Mouse (Mus musculus): ENCODE results near the gene Zfp444.

The Zfp444 gene

DNA sequence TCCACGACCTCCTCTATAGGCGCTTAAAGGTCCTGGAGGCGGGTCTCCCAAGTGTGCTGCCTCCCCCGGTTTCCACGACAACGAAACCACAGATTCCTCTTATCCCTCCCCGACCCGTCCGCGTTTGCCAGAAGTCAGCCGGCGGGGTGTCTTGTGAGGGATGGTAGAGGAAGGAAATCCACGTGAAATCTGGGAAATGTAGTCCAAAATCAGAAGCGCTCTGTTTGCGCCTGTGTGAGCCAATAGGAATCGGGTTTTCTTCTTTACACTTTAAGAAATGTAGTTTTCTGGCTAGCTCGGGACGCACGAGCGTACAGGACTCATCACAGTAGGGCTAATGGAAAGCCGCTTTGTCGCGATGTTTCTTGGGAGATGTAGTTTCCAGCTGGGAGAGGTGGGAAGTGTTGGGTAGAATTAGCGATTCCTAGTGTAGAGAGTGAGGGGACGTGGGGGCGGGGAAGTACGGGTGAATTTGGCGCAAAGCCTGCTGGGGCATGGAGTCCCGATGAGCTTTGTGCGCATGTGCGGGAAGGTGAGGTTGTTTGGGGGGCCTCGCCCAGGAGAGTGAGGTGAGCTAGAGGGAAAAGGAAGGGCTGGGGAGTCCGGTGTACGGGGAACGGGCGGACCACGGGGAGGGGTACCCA, at the start of gene Zfp444:
Gene Zfp444 (plus strand): TSS at position 221 of the 644 bp plus-strand sequence.
- DNase-seq = peak; percentile 99

DNA sequence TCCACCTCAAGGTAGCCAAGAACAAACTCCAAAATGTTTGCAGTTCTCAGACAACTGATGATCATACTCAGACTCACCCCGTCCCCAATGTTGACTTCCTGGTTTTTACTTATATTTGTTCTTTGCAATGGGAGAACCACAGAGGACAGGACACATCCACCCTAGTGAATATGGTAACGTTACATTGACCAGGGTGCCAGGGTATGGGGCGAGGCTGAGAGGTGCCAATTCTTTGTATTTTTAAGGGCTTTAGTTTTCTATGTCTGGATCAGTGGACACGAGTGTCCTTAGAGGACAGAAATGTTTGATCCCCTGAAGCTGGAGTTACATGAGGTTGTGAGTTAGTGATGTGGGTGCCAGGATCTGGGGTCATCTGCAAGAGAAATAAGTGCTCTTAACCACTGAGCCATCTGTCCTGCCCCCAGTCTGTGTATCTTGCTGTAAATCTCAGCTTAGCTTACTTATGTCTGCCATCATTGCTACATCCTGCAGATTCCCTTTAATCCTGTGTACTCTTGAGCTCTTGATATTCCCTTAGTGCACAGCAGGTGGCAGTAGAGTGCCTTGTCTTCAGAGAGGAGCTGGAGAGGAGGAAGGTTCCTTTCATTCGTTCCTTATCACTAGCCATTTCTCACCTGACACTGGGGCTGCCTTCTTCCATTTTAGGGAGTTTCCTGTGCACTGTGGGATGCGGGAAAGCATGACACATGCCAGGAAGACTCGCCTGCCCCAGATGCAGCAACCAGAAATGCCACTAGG, 45.2 kb upstream of the Zfp444 start:
- DNase-seq = peak; percentile 86

DNA sequence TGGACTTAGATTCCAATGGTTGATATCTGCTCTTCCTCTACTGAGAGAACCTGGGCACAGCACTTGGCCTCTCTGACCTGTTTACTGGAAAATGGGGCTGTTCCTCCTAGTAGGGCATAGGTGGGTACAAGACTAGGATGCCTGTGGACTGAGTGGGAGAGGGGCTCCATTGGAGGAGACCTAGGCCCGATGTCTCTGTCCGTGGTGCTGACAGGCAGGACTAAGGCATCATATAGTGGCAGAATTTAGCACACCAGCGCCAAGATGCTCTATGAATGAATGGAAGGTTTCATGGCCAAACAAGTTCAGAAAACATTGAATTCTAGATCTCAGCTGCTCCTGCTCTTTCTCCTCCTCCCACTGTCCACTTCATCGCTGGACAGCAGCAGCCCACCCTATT, 41.7 kb upstream of the Zfp444 start:
- no peak for DNase-seq

DNA sequence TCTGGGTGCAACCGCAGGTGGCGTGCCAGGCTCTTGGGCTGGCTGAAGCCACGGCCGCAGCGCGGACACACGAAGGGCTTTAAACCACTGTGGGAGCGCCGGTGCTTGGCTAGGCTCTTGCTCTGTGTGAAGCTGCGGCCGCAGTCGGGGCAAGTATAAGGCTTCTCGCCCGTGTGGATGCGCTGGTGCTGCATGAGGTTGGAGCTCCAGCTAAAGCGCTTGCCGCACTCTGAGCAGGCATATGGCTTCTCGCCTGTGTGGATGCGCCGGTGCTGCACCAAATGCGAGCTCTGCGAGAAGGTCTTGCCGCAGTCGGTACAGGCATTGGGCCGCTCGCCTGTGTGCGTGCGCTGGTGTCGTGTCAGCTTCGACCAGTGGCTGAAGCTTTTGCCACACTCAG, 39.4 kb upstream of the Zfp444 start:
- no peak for DNase-seq

DNA sequence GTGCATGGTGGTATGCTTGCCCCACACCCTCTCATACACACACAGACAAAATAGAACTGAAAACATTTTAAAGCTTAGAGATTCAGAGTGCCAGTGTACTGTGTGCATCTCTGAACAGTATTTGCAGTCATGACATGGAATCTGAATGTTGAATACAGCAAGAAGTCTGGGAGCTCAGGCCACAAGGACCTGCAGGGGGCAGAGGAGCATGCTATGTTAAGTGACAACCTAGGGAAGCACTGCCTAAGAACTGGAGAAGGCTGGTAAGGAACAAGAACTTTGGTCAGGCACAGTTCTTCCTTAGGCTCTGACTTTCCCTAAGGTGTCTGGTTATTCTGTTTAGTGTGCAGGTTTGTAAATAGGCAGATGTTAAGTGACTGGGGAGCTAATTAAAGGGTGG, 35.5 kb upstream of the Zfp444 start:
- DNase-seq = no peak

DNA sequence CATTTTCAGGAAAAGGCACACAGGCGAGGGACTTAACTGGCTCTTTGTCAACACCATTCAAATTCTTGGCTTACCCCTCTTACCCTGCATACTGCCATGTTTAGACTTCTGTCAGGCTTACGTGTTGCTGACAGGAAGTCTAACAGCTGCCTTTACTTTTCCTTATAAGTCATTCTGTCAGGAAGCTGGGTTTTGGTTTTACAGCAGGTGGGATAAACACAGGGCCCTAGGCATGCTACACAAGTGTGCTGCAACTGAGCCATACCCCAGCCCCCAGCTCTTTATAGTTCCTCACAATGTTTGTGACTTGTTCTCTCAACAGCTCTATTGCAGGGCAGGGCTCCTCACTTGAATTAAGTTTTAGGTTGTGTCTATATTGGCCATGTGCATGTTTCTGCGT, 32.7 kb upstream of the Zfp444 start:
- DNase-seq = no peak

DNA sequence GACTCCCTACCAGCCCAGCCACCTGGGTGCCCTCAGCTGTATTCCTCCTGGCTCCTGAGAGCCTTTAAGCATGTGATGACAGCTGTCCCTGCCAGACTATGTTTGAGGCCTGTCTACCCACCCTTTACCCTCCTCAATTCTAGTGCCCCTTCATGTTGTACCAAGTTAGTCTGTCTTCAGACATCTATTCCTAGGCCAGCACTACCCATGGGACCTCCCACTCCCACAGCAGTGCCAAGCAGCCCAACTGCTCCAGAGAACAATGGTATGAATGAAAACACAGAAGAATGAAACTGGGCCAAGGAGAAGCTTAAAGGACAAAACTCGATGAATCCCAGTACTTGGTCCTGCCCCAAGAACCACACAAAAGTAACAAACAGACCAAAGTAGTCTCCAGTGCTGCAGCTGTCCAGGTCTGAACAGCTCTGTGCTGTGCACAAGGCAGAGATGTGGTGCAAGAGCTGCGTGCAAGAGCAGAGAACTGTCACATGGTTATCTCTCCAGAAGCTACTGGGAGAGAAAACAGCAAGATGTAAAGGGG, 28.0 kb upstream of the Zfp444 start:
- no peak for DNase-seq

DNA sequence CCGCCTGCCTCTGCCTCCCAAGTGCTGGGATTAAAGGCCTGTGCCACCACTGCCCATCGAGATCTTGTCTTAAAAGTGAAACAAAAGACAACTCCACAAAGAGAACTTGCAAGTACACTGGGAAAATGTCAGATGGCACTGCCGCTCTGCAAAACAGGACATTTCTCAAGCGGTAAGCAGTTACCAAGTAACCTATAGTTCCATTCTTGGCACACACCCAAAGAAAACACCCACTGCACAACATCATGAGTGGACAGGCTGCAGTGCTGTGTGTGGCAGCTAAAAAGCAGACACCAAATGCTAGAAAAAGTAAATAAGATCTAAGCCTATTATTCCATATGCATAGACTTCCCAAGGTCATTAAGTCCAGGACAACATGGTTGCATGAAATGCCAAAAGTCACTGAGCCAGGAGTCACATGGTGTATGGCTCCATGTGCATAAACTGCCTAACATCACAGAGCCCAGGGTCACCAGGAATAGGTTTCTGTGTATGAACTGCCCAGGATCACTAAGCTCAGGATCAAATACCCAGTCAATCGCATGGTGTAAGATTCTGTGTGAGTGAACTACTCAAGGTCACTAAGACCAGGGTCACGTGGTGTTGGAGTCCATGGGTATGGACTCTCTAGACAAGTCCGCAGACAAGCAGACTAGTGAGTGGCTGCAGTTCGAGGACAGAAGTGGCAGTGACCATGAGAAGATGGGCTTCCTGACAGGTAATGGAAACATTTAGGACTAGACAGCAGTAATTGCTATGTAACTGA, 26.4 kb upstream of the Zfp444 start:
- DNase-seq = no peak

DNA sequence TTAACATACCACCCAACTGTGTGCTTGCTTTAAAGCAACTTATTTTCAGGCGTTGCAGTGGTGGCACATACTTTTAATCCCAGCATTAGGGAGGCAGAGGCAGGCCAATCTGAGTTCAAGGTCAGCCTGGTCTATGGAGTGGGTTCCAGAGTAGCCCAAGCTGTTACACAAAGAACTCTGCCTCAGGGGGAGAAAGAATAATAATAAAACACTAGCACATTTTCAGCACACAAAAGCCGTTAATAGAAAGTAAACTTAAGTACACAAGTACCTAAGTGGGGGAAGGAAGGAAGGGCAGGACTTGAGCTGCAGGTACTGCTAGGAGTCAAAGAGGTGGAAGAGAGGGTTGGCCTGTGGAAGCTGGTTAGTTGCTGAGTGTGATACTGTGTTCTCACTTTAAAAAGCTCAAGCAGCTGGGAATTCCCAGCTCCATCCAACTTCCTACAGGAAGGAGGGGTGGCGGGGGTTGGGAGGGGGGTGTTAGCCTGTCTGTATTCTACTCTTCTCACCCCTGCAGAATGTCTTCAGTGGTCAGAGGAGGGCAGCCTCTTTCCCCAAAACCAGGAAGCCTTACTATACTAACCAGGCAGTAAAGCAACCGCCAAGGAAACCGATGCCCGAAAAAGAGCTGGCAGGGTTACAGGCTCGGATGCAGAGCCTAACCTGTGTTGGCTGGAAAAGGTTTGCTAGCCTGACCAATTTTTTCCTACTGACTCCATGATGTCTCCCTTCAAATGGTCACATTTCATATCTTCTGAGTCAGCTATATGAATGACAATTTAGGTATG, 25.6 kb upstream of the Zfp444 start:
- DNase-seq = no peak

DNA sequence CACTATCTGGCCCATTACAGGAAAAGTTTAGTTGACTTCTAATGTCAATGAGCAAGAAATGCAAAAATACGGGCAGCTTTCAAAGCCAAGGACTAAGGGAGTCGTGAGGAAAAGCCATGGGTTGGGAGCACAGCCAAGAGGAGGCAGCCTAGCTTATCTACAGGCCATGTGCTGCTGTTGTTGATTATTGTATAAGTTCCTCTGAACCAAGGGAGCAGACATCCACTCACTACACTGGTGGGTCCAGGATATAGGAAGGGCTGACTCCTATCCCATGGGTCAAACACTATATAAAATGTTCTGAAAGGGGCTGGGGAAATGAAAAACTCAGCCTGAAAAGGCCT, 25.1 kb upstream of the Zfp444 start:
- DNase-seq = no peak

DNA sequence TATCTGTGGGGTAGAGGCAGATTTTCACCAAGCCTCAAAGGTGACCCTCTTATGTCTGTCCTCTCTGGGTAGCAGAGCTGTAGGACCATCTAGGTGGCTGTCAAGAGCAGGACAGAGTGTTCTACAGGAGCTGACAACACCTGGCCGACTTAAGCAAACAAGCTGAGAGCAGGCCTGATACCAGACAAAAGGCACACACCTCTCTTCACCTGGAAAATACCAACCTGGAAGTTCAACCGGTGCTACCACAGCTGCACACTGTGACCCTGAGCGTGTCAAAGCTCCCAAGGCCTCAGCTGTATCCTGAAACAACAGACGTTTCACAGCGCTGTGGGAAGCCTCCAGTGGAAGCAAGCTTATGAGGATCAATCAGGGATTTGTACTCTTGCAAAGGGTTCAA, 24.3 kb upstream of the Zfp444 start:
- DNase-seq = no peak

DNA sequence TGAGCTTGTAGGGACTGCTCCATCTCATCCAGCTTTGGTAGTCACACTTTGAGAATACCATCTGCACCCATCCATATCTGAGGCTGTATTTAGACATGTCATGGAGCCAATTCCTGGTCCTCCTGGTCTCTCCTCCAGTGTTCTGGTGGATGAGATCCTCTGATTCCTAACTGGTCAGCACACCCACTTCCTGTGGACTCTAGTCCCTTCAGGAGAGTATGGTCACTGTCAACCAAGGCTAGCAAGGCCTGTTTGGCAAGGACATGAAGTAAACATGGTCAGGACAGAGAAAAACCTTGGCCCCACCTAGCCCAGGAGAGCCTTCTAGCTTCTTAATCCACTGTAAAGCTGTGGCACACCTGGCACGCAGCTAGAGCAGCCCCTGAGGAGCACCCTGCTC, 20.8 kb upstream of the Zfp444 start:
- no peak for DNase-seq

DNA sequence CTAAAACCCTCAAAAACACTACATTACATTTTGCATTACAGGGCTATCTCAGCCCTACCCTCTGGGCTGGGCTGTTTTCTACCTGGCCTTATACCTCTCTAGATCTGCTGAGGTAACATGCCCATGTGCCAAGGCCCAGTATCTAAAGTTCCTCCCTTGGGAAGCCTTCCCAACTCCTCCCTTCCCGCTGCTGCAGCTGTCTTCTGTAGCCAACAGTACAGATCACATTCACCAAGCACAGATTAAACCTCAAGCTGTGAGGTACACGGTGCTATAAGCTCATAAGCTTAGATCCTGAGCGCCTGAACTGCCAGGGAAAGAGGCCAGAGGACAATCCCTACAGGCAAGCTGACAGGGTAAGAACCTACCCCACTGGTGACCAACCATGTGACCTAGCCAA, 20.0 kb upstream of the Zfp444 start:
- no peak for DNase-seq

DNA sequence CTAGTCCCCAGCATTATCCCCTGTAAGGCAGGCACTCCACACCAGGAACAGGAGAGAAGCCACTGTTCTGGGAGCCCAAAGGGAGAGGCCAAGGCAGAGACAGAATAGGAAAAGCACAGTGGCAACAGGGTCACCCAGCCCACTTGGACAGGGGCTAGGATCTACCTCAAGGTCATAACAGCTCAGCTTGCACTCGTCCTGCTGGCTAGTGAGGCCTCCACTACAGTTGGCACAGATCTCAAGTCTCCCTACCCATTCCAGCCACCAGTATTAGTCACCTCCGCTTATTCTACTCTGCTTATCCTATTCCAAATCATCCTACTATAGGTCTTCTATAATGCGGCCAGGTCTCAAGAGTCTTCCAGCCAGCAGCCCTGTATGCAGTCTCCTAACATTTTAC, 18.9 kb upstream of the Zfp444 start:
- no peak for DNase-seq

DNA sequence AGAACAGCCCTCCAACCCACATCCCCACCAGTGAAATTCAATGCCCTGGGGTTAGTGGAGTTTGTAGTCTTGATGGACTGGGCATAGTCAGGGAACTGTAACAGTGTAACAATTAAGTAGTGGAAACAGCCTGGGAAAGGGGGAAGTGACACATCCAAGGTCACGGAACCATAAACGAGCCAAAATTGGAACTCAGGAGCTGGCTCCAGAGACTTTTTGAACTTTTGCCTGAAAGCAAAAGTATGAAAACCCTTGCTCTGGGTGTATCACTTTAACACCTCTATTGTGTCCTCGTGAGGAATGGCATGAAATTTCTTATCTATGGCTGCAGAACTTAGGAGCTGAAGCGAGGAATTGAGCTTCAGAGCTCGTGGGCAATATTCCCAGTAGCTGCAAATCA, 17.9 kb upstream of the Zfp444 start:
- DNase-seq = no peak

DNA sequence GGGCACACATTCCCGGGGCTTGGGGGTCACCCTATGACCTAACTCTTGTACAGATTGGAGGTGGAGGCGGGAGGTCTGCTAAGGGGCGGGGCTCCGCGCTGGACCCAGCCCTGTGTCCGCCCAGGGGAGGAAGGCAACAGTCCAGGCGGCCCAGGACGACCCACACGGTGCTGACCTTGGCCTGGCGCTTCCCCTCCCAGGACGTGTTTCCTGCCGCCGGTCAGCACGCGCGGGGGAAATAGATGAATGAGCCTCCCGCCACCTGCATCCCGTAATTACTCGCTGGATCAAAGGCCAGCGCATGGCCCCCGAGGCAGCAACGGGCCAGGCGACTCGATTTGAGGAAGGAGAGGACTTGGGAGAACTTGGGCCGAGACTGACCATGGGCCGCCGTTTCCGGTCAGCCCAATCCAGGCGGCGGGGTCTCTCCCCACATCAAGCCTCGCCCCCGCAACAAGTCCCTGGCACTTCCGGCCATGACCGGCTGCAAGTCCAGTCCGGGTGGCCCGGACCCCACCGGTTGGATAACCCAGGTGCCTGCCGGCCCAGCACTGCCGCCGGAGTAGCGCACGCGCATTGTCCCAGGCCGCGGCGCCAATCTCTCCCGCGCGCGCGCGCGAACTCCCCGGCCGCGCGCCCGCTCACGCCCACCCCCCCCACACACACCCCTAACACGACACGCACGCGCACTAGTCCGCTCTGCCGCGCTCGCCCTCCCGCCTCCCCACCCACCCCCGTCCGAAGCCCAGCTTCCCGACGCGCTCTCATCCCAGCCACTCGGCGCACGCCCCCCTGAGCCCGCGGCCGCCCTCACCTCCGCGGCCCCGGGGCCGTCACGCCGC, 16.8 kb upstream of the Zfp444 start:
- DNase-seq = peak; percentile 83

DNA sequence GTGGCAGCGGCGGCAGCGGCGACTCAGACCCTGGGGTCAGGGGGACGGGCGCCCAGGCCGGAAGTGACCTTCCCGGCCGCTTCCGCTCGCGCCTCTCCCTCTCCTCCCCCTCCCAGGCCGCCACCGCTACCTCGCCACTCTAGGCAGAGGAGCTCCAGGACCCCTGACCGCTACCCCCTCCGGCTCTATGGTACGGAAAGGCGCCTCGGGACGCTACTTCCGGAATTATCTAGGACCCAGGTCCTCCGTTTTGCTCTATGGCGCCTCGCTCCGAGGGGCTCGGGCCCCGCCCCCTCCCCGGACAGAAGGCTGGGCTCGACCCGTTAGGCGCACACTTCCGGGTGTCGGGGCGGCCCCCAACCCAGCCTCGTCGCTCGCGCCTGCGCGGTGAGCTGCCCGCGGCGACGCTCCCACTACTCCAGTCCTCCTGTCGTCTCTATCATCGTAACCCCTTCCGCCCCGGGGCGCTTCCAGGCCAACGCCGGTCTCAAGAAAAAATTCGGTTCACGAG, 16.1 kb upstream of the Zfp444 start, which contains the start of gene Zfp787:
Gene Zfp787 (minus strand): TSS at position 97 of the 511 bp plus-strand sequence.
- peak; percentile 98 for DNase-seq

DNA sequence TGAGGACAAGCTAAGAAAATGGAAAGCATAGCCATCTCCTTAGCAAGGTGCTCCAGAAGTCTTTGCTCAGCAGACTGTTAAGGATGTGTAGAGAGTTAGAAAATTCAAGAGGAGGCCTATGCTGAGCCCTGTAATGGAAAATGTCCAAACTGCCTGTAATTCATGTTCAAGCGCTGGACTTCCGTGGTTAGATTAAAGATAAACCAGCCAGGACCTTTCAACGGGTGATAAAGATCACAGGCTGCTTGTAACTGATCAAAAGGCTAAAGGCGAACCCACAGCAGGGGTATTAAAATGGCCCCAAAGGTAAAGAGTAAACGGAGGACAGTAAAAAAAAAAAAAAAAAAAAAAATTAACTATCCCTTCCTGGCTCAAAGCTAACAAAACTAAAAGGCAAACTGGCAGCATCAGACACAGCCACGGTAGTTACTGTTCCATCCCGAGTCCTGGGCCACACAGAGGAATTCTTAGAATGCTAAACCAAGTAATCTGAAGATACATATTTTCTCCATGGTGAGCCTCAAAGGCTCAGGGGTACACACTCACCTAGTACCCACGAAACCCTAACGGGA, 15.0 kb upstream of the Zfp444 start:
- no peak for DNase-seq

DNA sequence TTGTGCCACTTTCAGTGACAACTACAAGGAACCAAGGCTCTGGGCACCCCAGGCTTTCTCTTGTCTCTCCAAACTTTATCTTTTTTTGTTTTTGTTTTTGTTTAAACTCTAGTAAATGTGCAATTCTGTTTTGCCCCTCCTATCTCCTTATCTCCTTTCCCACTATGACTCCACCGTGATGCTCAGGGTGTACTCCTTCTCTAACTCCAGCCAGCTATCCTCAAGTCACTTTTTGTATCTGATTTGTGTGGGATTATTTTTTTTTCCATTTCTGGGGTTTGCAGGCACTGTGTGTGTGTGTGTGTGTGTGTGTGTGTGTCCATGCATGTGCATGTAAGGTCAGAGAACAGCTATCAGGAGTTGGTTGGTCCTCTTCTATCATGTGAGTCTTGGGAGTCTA, 14.5 kb upstream of the Zfp444 start:
- no peak for DNase-seq

DNA sequence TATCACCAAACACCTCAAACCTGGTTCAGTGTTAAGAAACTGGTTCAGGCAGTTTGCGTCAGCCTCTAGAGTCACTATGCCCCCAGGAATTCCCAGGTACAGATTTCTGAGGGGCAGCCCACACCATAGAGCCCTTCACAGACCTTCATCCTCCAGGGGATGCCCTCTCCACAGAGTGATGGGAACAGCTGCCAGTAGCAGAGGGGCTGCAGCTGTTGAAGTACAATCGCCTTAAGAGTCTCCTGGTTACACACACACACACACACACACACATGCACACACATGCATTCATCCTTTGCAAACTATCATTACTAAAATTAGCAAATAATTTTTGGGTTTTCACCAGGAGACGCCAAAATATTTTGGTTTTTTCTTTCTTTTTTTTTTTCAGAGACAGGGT, 12.4 kb upstream of the Zfp444 start:
- no peak for DNase-seq

DNA sequence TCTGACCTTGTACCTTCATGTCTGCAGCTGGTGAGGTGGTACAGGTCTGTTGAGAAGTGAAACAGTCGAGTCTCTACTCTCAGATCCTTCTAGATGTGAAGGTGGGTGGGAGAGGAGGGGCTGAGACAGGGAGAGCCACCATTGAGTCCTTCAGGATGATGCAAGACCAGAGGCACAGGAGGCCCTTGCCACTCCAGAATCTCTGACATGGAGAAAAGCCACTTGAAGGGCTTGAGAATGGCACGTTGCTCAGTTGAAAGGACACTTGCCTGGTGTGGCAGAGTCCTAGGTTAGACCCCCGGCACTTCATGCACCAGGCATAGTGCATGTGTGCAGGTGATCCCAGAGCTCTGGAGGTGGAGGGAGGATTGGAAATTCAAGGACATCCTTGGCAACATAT, 10.5 kb upstream of the Zfp444 start:
- DNase-seq = peak; percentile 31
